Mouse (Mus musculus) C2C12 (cell line): ENCODE measurements around the gene Tsnax. TPM values are rescaled to one million over a fixed set of nuclear protein-coding genes. Genes with fewer than 3 reads are reported as not detected.

Experiments used
- H3K27me3 ChIP-seq: one replicate; pipeline ENCODE4 v1.6.1; 2011; ENCODE audit not compliant: control insufficient read depth, insufficient read depth, insufficient read length
- H3K36me3 ChIP-seq: one replicate; pipeline ENCODE4 v1.6.1; 2011; ENCODE audit not compliant: control insufficient read depth, insufficient read depth
- H3K4me3 ChIP-seq: one replicate; pipeline ENCODE4 v1.5.1; 2011; ENCODE audit warnings: mild to moderate bottlenecking, control low read depth; ENCODE audit not compliant: poor library complexity, insufficient read depth, severe bottlenecking
- H3K79me2 ChIP-seq: one replicate; pipeline ENCODE4 v1.6.1; 2011; ENCODE audit not compliant: control insufficient read depth, insufficient read depth
- H3K79me3 ChIP-seq: one replicate; pipeline ENCODE4 v1.6.1; 2011; ENCODE audit warnings: low read depth, control low read depth
- H3ac ChIP-seq: one replicate; pipeline ENCODE3; 2011; ENCODE audit warnings: low read depth; ENCODE audit not compliant: control insufficient read depth, insufficient read length
- CEBPB ChIP-seq: IDR thresholded peaks from one replicate; pipeline ENCODE4 v1.6.1; 2011; ENCODE audit warnings: low read depth, mild to moderate bottlenecking, control low read depth, moderate library complexity
- CTCF ChIP-seq: IDR thresholded peaks from one replicate; pipeline ENCODE4 v1.5.1; 2011; ENCODE audit not compliant: control insufficient read depth, insufficient read depth, insufficient read length
- FOSL1 ChIP-seq: IDR thresholded peaks from one replicate; pipeline ENCODE4 v1.8.0; 2011; ENCODE audit warnings: mild to moderate bottlenecking, low read length; ENCODE audit not compliant: poor library complexity, insufficient read depth, severe bottlenecking
- MAX ChIP-seq: IDR thresholded peaks from one replicate; pipeline ENCODE4 v1.6.1; 2011; ENCODE audit warnings: mild to moderate bottlenecking, control low read depth
- MYOD1 ChIP-seq: IDR thresholded peaks from one replicate; pipeline ENCODE4 v1.6.1; 2011; ENCODE audit warnings: low read depth; ENCODE audit not compliant: control insufficient read depth, insufficient read length
- MYOG ChIP-seq: IDR thresholded peaks from one replicate; pipeline ENCODE4 v1.6.1; 2011; ENCODE audit not compliant: control insufficient read depth, insufficient read length; ENCODE audit errors: extremely low read depth
- USF1 ChIP-seq: IDR thresholded peaks from one replicate; pipeline ENCODE4 v1.6.1; 2011; ENCODE audit warnings: low read depth, mild to moderate bottlenecking, control low read depth, moderate library complexity
- polyA plus RNA-seq: library from polyadenylated mRNA; unstranded; fragments of >200 nt; fragmentation: generic; extraction: Trizol; gene quantifications from one replicate; pipeline ENCODE4 v1.2.1, GENCODE M21; 2012; ENCODE audit warnings: missing spikeins

The Tsnax gene
- polyA plus RNA-seq, 1 experiment: 50.9 TPM

DNA sequence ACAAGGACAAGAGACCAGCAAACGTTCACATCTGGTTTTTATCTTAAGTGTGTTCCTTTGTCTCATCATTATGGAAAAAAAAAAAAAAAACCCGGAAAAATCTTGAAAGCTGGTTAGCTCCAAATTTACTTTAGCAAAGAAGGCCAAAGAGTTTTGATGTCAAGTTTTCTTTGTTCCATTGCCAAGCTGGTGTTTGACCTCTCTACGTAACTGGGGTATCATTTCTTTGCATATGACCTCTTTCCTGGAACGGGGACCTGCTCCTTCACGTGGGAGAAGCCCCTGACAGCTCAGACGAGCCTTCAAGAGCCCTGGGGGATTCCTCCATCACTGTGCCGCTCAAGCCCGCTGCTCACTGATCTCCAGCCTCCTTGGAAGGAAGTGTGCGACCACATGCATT, 31.1 kb downstream of the Tsnax start:
- H3K79me3 ChIP-seq: no peaks in the 10 kb centered on the region
- H3K36me3 ChIP-seq: no peaks in the 10 kb centered on the region
- H3K4me3 ChIP-seq: no peak overlapping the region
- no peak overlapping the region for H3ac ChIP-seq
- no peak for TF ChIP-seq FOSL1
- no peak for TF ChIP-seq MYOD1
- no peak for TF ChIP-seq MAX
- TF ChIP-seq CTCF: no peak
- TF ChIP-seq USF1: no peak
- no peak for TF ChIP-seq MYOG
- TF ChIP-seq CEBPB: no peak
- H3K27me3 ChIP-seq: no peaks in the 10 kb centered on the region
- no peaks in the 10 kb centered on the region for H3K79me2 ChIP-seq

DNA sequence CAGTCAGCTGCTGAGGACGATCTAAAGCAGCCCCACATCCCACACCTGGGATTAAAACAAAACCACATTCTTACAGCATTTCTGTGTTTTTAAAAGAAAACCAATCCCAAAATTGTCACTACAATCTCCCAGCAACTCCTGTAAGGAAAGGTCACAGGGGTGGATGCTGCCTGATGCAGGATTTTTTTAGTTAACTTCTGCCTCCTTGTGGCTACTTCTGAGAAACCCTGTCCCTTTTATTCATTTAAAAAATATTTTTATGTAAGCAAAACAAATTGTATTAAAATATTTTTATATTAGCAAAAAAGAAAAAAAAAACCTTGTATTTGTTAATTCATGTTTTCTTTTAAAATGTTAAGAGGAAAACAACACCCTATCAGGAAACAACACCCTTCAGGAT, 33.0 kb downstream of the Tsnax start:
- no peak overlapping the region for H3ac ChIP-seq
- no peaks in the 10 kb centered on the region for H3K36me3 ChIP-seq
- no peaks in the 10 kb centered on the region for H3K79me2 ChIP-seq
- H3K4me3 ChIP-seq: no peak overlapping the region
- no peaks in the 10 kb centered on the region for H3K79me3 ChIP-seq
- H3K27me3 ChIP-seq: no peaks in the 10 kb centered on the region
- TF ChIP-seq FOSL1: no peak
- TF ChIP-seq MAX: no peak
- no peak for TF ChIP-seq MYOD1
- TF ChIP-seq CTCF: no peak
- TF ChIP-seq USF1: no peak
- TF ChIP-seq CEBPB: no peak
- no peak for TF ChIP-seq MYOG

- Histone ChIP-seq H3K79me3 (no peaks in the 10 kb centered on the region), H3K4me3 (no peak overlapping the region), H3K79me2 (no peaks in the 10 kb centered on the region), H3K27me3 (peaks cover 20% of the 10 kb centered on the region), H3ac (no peak overlapping the region), H3K36me3 (no peaks in the 10 kb centered on the region)
- TF ChIP-seq MYOD1 (no peak), MAX (no peak), MYOG (no peak), FOSL1 (no peak), USF1 (no peak)
These were observed 36.4 kb downstream of the Tsnax start for GRCm38 (mm10) chr8:125049051-125049750.

DNA sequence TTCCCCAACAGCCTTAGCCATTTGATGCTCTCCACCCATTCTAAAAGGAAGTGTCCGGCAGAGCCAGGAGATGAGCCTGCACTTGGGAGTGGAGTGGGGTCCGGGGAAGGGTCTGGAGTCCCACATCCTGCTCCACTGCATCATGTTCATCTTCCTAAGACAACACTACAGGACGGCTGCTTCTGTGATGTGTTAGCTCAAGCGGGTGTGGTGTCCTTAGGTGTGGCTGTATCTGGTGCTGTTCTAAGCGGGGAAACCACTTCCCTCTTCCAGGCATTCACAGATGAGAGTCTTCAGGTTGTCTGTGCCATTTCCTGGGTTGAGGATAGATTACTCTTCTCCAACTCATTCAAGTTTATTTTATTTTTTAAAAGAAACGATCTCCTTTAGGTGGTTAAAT, 37.0 kb downstream of the Tsnax start:
- Histone ChIP-seq H3K79me2 (no peaks in the 10 kb centered on the region), H3K4me3 (no peak overlapping the region), H3K36me3 (no peaks in the 10 kb centered on the region), H3K27me3 (peaks cover 26% of the 10 kb centered on the region), H3K79me3 (no peaks in the 10 kb centered on the region), H3ac (no peak overlapping the region)
- TF ChIP-seq USF1 (no peak), CEBPB (no peak), FOSL1 (no peak), MYOD1 (no peak), MYOG (no peak), CTCF (no peak), MAX (no peak)

- Histone ChIP-seq H3K79me3 (no peaks in the 10 kb centered on the region), H3K79me2 (no peaks in the 10 kb centered on the region), H3K27me3 (peaks cover 34% of the 10 kb centered on the region), H3K36me3 (no peaks in the 10 kb centered on the region), H3K4me3 (no peak overlapping the region), H3ac (no peak overlapping the region)
- TF ChIP-seq CEBPB: no peak
- TF ChIP-seq CTCF: peak; percentile 20
These were observed 39.2 kb downstream of the Tsnax start for GRCm38 (mm10) chr8:125052026-125052425.
